Mouse (Mus musculus): Measurements from ENCODE around the gene Lnpk.

DNA sequence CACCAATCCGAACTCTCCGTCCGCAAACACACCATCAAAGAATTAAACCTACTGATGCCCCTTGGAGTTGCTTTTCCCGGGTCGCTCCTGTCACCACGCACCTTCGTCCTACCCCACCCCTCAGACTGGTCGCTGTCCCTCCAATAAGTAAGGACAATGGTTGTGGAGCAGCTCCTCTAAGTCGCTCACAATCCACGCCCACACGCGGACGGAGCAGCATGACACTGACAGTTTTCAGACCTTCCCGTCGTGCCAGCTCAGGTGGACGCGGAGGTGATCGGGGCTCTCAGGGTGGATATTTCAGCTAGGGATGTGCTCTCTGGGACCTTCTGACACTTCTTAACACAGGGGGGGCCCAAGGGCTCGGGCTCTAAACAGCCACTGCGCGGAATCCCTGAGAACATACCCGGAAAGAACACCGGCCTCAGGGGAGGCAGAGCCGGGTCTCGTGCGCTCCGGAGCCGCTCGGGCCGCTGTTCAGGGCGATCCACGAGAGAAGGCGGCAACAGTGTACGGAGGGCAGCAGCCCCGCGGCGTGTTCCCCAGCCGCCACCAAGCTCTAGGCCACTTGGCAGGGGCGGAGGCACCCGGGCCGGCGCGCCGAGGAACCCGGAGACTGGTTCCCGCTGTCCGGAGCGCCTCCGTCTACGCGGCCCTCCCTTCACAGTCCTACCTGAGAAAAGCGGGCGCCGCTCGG lies 941 bp downstream of the Lnpk start:
- no peak for TF ChIP-seq CTCF (IDR thresholded peaks at IDR 0.05; ENCODE audit: low read depth, low read length)
- TF ChIP-seq TAL1 (conservative IDR thresholded peaks at IDR 0.05; ENCODE audit: low read depth, low read length): no peak
- no peak for TF ChIP-seq GATA1 (IDR thresholded peaks at IDR 0.05; ENCODE audit: borderline replicate concordance, low read length)

Measured in G1E (cell line).